Mouse (Mus musculus): ENCODE results near the gene Asap3.
A peak's percentile ranks its signal among the peaks of the same experiment; 100 is the strongest.

Gene Asap3

GRCm38 (mm10) chr4:136249780-136250179 lies 43.6 kb downstream of the Asap3 start:
- no peak for DNase-seq (ENCODE audit: low spot score in 2 of 2)

- DNase-seq (ENCODE audit: low spot score in 2 of 2), result no peak
Measured at GRCm38 (mm10) chr4:136255919-136256318, 49.8 kb downstream of the Asap3 start.

GRCm38 (mm10) chr4:136256696-136257095 lies 50.5 kb downstream of the Asap3 start:
- DNase-seq (ENCODE audit: low spot score in 2 of 2), result no peak

DNA sequence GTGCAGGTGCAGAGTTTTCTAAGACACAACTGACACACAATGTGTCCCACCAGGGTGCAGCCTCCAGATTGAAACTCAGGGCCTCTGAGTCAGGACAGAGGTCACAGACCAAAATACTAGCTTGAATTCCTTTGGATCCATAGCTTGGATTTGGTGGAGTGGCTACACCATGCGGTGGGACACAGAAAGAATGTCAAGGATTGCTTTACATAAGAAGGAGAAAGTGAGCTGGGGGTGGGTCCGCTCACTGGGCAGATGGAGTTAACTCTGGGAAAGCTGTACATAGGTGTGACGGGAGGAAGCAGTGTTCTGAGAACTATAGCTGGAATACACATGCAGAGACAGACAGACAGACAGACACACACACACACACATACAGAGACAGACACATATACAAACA lies 53.8 kb downstream of the Asap3 start:
- DNase-seq (ENCODE audit: low spot score in 2 of 2), result no peak

DNA sequence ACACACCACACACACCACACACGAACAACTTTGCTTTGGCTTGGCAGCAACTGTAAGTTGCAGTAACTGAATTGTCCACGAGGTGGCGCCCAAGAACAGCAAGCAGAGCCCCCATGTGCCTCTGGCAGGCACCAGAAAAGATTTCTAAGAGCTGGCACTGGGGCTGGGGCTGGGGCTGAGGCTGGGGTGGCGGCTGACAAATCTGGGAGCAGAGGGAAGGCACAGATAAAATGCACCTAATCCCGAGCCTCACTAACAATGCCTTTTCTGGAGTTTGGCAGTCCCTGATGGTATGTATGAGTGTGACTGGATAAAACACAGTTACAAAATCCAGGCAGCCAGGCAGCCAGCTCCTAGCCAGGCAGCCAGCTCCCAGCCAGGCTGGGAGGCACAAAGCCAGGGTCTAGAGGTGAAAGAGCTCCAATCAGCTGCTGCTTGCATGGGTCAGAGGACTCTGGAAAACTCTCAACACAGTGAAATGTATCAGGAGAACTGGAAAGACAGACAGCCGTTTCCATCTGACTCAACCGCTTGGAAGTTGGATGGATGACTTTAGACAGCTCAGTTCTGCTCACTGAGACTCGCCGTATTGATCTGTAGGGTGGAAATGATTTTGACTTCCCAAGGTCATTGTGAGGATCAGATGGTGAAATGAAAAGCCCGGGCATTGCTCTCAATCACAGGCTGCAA lies 54.5 kb downstream of the Asap3 start:
- peak; percentile 77 to 85 for DNase-seq (ENCODE audit: low spot score in 2 of 2)

GRCm38 (mm10) chr4:136261912-136262311 lies 55.7 kb downstream of the Asap3 start:
- no peak for DNase-seq (ENCODE audit: low spot score in 2 of 2)

- DNase-seq (ENCODE audit: low spot score in 2 of 2), result no peak
Measured at GRCm38 (mm10) chr4:136263555-136263954, 57.4 kb downstream of the Asap3 start.

- no peak for DNase-seq (ENCODE audit: low spot score in 2 of 2)
Measured at GRCm38 (mm10) chr4:136266716-136267343, 60.7 kb downstream of the Asap3 start.

GRCm38 (mm10) chr4:136268912-136269311 lies 62.7 kb downstream of the Asap3 start:
- DNase-seq (ENCODE audit: low spot score in 2 of 2), result no peak

DNA sequence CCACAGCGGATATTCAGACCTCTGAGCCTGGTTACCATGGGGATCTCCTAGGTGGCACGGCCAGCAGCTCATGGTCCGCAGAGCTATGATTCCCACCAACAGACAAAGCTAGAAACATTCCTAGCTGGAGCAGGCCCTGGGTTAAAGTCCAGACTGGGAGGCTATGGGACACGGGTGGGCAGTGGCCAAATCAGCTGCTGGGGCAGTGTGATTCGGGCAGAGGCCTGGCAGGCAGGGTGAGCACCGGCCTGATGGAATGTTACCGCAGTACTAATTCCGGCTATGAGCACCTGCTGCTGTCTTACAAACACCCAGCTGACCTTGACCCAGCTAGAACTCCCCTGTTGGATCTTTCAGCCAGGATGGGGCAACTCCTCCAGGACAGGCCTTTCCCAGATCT lies 64.5 kb downstream of the Asap3 start:
- no peak for DNase-seq (ENCODE audit: low spot score in 2 of 2)

DNA sequence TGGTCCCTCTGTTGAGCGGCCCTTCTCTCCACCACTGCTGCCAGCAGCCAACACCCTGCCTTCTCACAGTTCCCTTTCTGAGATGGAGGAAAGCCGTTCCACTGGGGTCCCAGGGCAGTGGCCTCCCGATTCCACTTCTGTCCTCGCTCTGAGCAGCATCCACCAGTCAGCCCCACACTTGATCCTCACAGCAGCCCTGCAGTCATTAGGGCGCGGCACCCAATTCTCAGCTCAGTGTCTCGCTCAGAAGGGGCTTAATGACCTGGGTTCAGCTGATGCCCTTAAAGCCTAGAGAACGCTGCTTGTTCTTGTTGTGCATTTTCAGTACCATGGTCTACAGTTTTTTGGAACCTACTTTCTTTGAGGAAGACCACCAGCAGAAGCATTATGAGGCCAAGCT lies 74.9 kb downstream of the Asap3 start:
- no peak for DNase-seq (ENCODE audit: low spot score in 2 of 2)

DNA sequence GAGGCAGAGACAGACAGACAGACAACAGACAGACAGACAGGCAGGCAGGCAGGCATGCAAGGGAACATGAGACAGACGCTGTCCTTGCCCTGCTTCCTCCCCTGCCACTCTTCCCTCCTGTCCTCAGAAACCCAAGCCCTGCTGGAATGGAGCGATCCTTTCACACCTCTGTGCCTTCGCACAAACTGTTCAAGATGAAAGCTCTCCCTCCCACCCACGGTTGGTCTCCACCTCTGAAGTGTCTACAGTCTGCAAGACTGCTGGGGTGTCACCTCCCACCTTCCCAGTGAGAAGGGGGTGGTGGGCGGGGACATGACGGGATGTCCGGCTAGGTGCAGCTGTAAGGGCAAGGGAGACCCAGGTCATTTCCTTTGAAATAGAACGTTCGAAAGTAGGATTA lies 75.4 kb downstream of the Asap3 start:
- peak; percentile 38 to 54 for DNase-seq (ENCODE audit: low spot score in 2 of 2)

- no peak for DNase-seq (ENCODE audit: low spot score in 2 of 2)
Measured at GRCm38 (mm10) chr4:136282621-136283480, 76.7 kb downstream of the Asap3 start.

DNA sequence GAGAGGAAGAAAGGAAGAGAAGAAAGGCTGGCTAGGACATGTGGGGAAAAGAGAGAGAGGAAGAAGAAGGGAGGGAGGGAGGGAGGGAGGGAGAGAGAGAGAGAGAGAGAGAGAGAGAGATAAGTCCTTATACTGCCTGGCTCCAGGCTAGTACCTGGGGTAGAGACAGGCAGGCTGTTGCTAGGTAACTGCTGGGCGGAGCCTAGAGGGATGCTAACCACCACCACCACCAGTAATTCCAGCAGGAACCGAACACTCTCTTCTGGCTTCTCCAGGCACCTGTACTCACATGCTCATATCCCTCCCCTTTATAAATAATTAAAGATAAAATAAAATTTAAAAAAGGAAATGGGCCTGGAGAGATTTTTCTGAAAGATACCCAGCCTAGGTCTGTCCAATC lies 77.6 kb downstream of the Asap3 start:
- peak; percentile 56 to 74 for DNase-seq (ENCODE audit: low spot score in 2 of 2)

- peak; percentile 95 for DNase-seq (ENCODE audit: low spot score in 2 of 2)
Measured at GRCm38 (mm10) chr4:136284455-136284854, 78.3 kb downstream of the Asap3 start, which contains the start of gene Zfp46. TSS of gene Zfp46 (plus strand) at chr4:136284683.

- peak in 1 of 2 experiments; percentile 47 for DNase-seq (ENCODE audit: low spot score in 2 of 2)
Measured at GRCm38 (mm10) chr4:136284891-136285290, 78.7 kb downstream of the Asap3 start.

DNA sequence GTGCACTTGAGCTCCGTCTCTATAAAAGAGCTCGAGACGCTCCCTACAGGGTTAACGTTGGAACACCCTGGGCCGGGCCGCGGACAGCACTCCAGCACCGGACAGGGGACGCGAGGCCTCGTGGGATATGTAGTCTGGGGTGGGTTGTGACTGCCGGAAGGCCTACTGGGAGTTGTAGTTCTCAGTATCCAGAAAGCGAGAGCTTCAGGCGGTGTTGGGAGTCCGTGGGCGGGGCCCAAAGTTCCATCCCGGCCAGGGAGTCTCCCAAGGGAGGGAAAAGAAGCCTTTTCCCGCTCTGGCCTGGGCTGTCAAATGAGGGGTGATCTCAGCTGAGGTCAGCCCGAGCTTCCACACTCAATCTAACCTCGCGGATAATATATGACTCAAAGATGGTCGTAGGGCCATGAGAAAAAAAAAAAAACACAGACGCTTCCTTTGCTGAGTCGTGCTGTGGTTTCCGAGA lies 79.2 kb downstream of the Asap3 start:
- peak; percentile 97 to 98 for DNase-seq (ENCODE audit: low spot score in 2 of 2)

- peak; percentile 98 for DNase-seq (ENCODE audit: low spot score in 2 of 2)
Measured at GRCm38 (mm10) chr4:136285811-136286371, 79.7 kb downstream of the Asap3 start.

GRCm38 (mm10) chr4:136289918-136290780 lies 84.0 kb downstream of the Asap3 start:
- DNase-seq (ENCODE audit: low spot score in 2 of 2), result no peak

- DNase-seq (ENCODE audit: low spot score in 2 of 2), result no peak
Measured at GRCm38 (mm10) chr4:136290781-136291595, 84.8 kb downstream of the Asap3 start.

Data from right cerebral cortex, postnatal 10 days (tissue).